Mouse (Mus musculus): ENCODE measurements around the gene Trim21.

The Trim21 gene

GRCm38 (mm10) chr7:102564999-102565997 is at the start of gene Trim21:
Gene Trim21 (minus strand): TSS chr7:102565486.
- peak; percentile 90 for DNase-seq (ENCODE audit: low spot score)

GRCm38 (mm10) chr7:102597378-102598031 is 32.2 kb upstream of the Trim21 start, which contains the start of gene Olfr552:
Gene Olfr552 (plus strand): TSS chr7:102597770.
- DNase-seq (ENCODE audit: low spot score), result no peak

GRCm38 (mm10) chr7:102591786-102592185 is 26.5 kb upstream of the Trim21 start, which contains the start of gene Olfr551:
Gene Olfr551 (minus strand): TSS chr7:102591886.
- no peak for DNase-seq (ENCODE audit: low spot score)

GRCm38 (mm10) chr7:102575998-102576397 is 10.7 kb upstream of the Trim21 start:
- DNase-seq (ENCODE audit: low spot score), result no peak

- peak; percentile 43 for DNase-seq (ENCODE audit: low spot score)
Measured at GRCm38 (mm10) chr7:102573174-102573830, 8.0 kb upstream of the Trim21 start.

- no peak for DNase-seq (ENCODE audit: low spot score)
Measured at GRCm38 (mm10) chr7:102571142-102571541, 5.9 kb upstream of the Trim21 start, which contains the start of gene Olfr550. Gene Olfr550 (plus strand): TSS chr7:102571442.

GRCm38 (mm10) chr7:102566219-102566618 is 933 bp upstream of the Trim21 start:
- DNase-seq (ENCODE audit: low spot score), result no peak

- no peak for DNase-seq (ENCODE audit: low spot score)
Measured at GRCm38 (mm10) chr7:102553279-102553678, 12.0 kb downstream of the Trim21 start.

GRCm38 (mm10) chr7:102549570-102549969 is 15.7 kb downstream of the Trim21 start, which contains the start of gene Olfr549:
Gene Olfr549 (plus strand): TSS chr7:102549870.
- no peak for DNase-seq (ENCODE audit: low spot score)

GRCm38 (mm10) chr7:102541251-102541650 is 24.0 kb downstream of the Trim21 start:
- DNase-seq (ENCODE audit: low spot score), result no peak

GRCm38 (mm10) chr7:102540596-102540995 is 24.7 kb downstream of the Trim21 start, which contains the start of gene Olfr548-ps1:
Gene Olfr548-ps1 (plus strand): TSS chr7:102540896.
- no peak for DNase-seq (ENCODE audit: low spot score)

GRCm38 (mm10) chr7:102534449-102534848 is 30.8 kb downstream of the Trim21 start, which contains the start of gene Olfr547:
Gene Olfr547 (plus strand): TSS chr7:102534749.
- no peak for DNase-seq (ENCODE audit: low spot score)

- no peak for DNase-seq (ENCODE audit: low spot score)
Measured at GRCm38 (mm10) chr7:102529052-102529451, 36.2 kb downstream of the Trim21 start.

- DNase-seq (ENCODE audit: low spot score), result no peak
Measured at GRCm38 (mm10) chr7:102517051-102517335, 48.3 kb downstream of the Trim21 start.

GRCm38 (mm10) chr7:102516261-102517050 is 48.8 kb downstream of the Trim21 start:
- DNase-seq (ENCODE audit: low spot score), result no peak

GRCm38 (mm10) chr7:102514144-102514543 is 51.1 kb downstream of the Trim21 start:
- no peak for DNase-seq (ENCODE audit: low spot score)

- peak; percentile 91 for DNase-seq (ENCODE audit: low spot score)
Measured at GRCm38 (mm10) chr7:102512814-102513435, 52.4 kb downstream of the Trim21 start.

GRCm38 (mm10) chr7:102511927-102512326 is 53.4 kb downstream of the Trim21 start:
- DNase-seq (ENCODE audit: low spot score), result no peak

- DNase-seq (ENCODE audit: low spot score), result no peak
Measured at GRCm38 (mm10) chr7:102509726-102510125, 55.6 kb downstream of the Trim21 start.

- DNase-seq (ENCODE audit: low spot score), result no peak
Measured at GRCm38 (mm10) chr7:102508666-102509065, 56.6 kb downstream of the Trim21 start.

- DNase-seq (ENCODE audit: low spot score), result no peak
Measured at GRCm38 (mm10) chr7:102508066-102508465, 57.2 kb downstream of the Trim21 start.

Measured in embryo, embryonic 10 days (tissue).